In genomic region chr2:169926016-169926415, GRCm38 (mm10) we compare ENCODE assay signal across 18 mouse cellular contexts.
DNase-seq lines count a peak whose midpoint lies in the region; ATAC-seq and TF ChIP-seq lines count a peak whose summit lies in the region.
"Had no signal": no experiment of that assay in that cellular context is flagged by ENCODE, and none has a peak within 500 bp of the region (broad histone marks: within the 10 kb centered on the region; RNA-seq: fewer than 3 reads in every experiment).

No protein-coding gene starts in this region.

- no peak overlapping the region for H3K9ac ChIP-seq in kidney, embryonic 14.5 days (ENCODE audit: low read depth, low read length)
- no peak overlapping the region for H3K9ac ChIP-seq in liver, postnatal 0 days (replicated peaks)
- H3K9ac ChIP-seq: heart, embryonic 15.5 days; limb, embryonic 13.5 days; midbrain, embryonic 12.5 days had no signal

- DNase-seq in adrenal gland, adult 2 months = peak; percentile 32
- DNase-seq in adrenal gland, postnatal 4 days (ENCODE audit: low spot score in 2 of 2) = no peak
- peak; percentile 72 for DNase-seq in kidney, adult 2 months
- peak; percentile 21 for DNase-seq in urinary bladder, postnatal 14 days (ENCODE audit: low spot score)
- DNase-seq in urinary bladder, adult 2 months (ENCODE audit: low spot score) = no peak
- DNase-seq in liver, postnatal 0 days = no peak
- no peak for DNase-seq in heart, embryonic 10.5 days (ENCODE audit: low spot score)
- DNase-seq: right cerebral cortex, postnatal 14 days had no signal

- no peak overlapping the region for H3K4me3 ChIP-seq in kidney, adult 2 months (ENCODE audit: insufficient read depth, low read depth, low read length)
- no peak overlapping the region for H3K4me3 ChIP-seq in kidney, embryonic 14.5 days (ENCODE audit: low read length)
- no peak overlapping the region for H3K4me3 ChIP-seq in liver, postnatal 0 days (ENCODE audit: low read depth, low read length)
- no peak overlapping the region for H3K4me3 ChIP-seq in heart, embryonic 10.5 days
- H3K4me3 ChIP-seq: heart, embryonic 15.5 days; left cerebral cortex, adult 2 months; limb, embryonic 13.5 days; midbrain, embryonic 12.5 days; myocyte had no signal

- 73% methylated on average over 11 of the region's 11 CpGs for WGBS in kidney, adult 2 months
- 87% methylated on average over 11 of the region's 11 CpGs for WGBS in kidney, embryonic 14.5 days
- 71% methylated on average over 11 of the region's 11 CpGs for WGBS in liver, postnatal 0 days (ENCODE audit: insufficient replicate concordance)
- WGBS in heart, embryonic 10.5 days = 83% methylated on average over 11 of the region's 11 CpGs

- no peak for TF ChIP-seq POLR2A in kidney, adult 2 months (IDR thresholded peaks at IDR 0.05; ENCODE audit: low read depth, low read length)

- H3K36me3 ChIP-seq in kidney, adult 2 months (ENCODE audit: control insufficient read depth, insufficient read depth, low read length) = no peaks in the 10 kb centered on the region
- no peaks in the 10 kb centered on the region for H3K36me3 ChIP-seq in kidney, embryonic 14.5 days (ENCODE audit: control insufficient read depth, insufficient read depth, low read length)
- no peaks in the 10 kb centered on the region for H3K36me3 ChIP-seq in liver, postnatal 0 days (replicated peaks; ENCODE audit: insufficient read depth, low read length)
- H3K36me3 ChIP-seq in heart, embryonic 10.5 days = no peaks in the 10 kb centered on the region
- H3K36me3 ChIP-seq: heart, embryonic 15.5 days; limb, embryonic 13.5 days; midbrain, embryonic 12.5 days had no signal

- ATAC-seq in kidney, embryonic 14.5 days (ENCODE audit: low FRiP score, low TSS enrichment) = no peak
- no peak for ATAC-seq in liver, postnatal 0 days
- ATAC-seq: forebrain, embryonic 16.5 days; inflammation-experienced regulatory T-cells, adult 6 months had no signal

- H3K4me1 ChIP-seq in kidney, adult 2 months (ENCODE audit: control insufficient read depth, insufficient read depth, low read length) = peaks cover 5% of the 10 kb centered on the region
- H3K4me1 ChIP-seq in kidney, embryonic 14.5 days (ENCODE audit: control insufficient read depth, insufficient read depth, low read length) = peaks cover 7% of the 10 kb centered on the region; the same call in 1 of the 2 replicates
- H3K4me1 ChIP-seq in liver, postnatal 0 days (ENCODE audit: insufficient read depth) = peaks cover 12% of the 10 kb centered on the region; the same call in 1 of the 2 replicates
- no peaks in the 10 kb centered on the region for H3K4me1 ChIP-seq in heart, embryonic 10.5 days

- no peak overlapping the region for H3K27ac ChIP-seq in kidney, adult 2 months (ENCODE audit: insufficient read depth, low read depth, low read length)
- H3K27ac ChIP-seq in kidney, embryonic 14.5 days (ENCODE audit: low read depth, low read length) = no peak overlapping the region
- no peak overlapping the region for H3K27ac ChIP-seq in liver, postnatal 0 days (ENCODE audit: low read depth)
- H3K27ac ChIP-seq in heart, embryonic 10.5 days = no peak overlapping the region
- H3K27ac ChIP-seq: heart, embryonic 15.5 days; left cerebral cortex, adult 2 months; limb, embryonic 13.5 days; macrophage; midbrain, embryonic 12.5 days had no signal

- no peaks in the 10 kb centered on the region for H3K27me3 ChIP-seq in kidney, adult 2 months (replicated peaks; ENCODE audit: control insufficient read depth, insufficient read depth, low read length)
- H3K27me3 ChIP-seq in kidney, embryonic 14.5 days (ENCODE audit: control insufficient read depth, insufficient read depth, low read length) = no peaks in the 10 kb centered on the region
- H3K27me3 ChIP-seq in liver, postnatal 0 days (ENCODE audit: insufficient read depth, low read length) = no peaks in the 10 kb centered on the region
- H3K27me3 ChIP-seq in heart, embryonic 10.5 days (ENCODE audit: insufficient read depth, poor library complexity, severe bottlenecking) = no peaks in the 10 kb centered on the region
- H3K27me3 ChIP-seq: CH12.LX; heart, embryonic 15.5 days; limb, embryonic 13.5 days; midbrain, embryonic 12.5 days had no signal

- TF ChIP-seq EP300 in liver, postnatal 0 days (IDR thresholded peaks at IDR 0.05; ENCODE audit: low read depth) = no peak

- no peak for TF ChIP-seq CTCF in kidney, adult 2 months (conservative IDR thresholded peaks at IDR 0.05; ENCODE audit: insufficient read depth, insufficient read length, low read depth, low read length)
- no peak for TF ChIP-seq CTCF in liver, postnatal 0 days (IDR thresholded peaks at IDR 0.05; ENCODE audit: low read depth)

- H3K9me3 ChIP-seq in kidney, embryonic 14.5 days (ENCODE audit: control insufficient read depth, low read length) = no peaks in the 10 kb centered on the region
- H3K9me3 ChIP-seq in liver, postnatal 0 days (ENCODE audit: low read length) = no peaks in the 10 kb centered on the region
- H3K9me3 ChIP-seq in heart, embryonic 10.5 days = no peaks in the 10 kb centered on the region
- H3K9me3 ChIP-seq: heart, embryonic 15.5 days; limb, embryonic 13.5 days; midbrain, embryonic 12.5 days had no signal

- H3K4me2 ChIP-seq in kidney, embryonic 14.5 days (replicated peaks; ENCODE audit: low read depth, low read length) = no peak overlapping the region
- H3K4me2 ChIP-seq in liver, postnatal 0 days (ENCODE audit: low read depth, low read length) = no peak overlapping the region
- H3K4me2 ChIP-seq: heart, embryonic 15.5 days; limb, embryonic 13.5 days; midbrain, embryonic 12.5 days had no signal

Comparison
In these comparisons a context has a peak if more than half of its experiments do, and no peak if none do; other contexts are left out.
1. DNase-seq: peak in adrenal gland, adult 2 months (single experiment), kidney, adult 2 months (single experiment) and urinary bladder, postnatal 14 days (single experiment); none in adrenal gland, postnatal 4 days (0 of 2), urinary bladder, adult 2 months (single experiment), liver, postnatal 0 days (single experiment) and heart, embryonic 10.5 days (single experiment).